Mouse (Mus musculus) kidney, adult 11 months (tissue): ENCODE measurements around the gene Wfdc9.
A peak's percentile ranks its signal among the peaks of the same experiment; 100 is the strongest.

Experiments used
- DNase-seq: peaks from one replicate; pipeline ENCODE4 v3.0.0; 2022

The Wfdc9 gene

DNA sequence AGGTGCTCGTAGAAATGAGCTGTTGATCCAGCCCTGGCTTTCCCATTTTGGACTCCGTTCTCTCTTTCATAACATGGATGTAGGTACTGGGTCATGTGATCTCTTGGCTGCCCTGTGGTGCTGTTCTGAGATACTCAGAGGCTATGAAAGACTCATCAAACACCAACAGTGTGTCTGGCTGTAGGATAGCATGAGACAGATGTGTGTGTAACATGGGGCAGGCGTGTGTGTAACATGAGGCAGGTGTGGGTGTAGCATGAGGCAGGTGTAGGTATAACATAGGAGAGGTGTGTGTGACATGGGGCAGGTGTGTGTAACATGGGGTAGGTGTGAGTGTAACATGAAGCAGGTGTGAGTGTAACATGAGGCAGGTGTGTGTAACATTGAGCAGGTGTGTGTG, 41.0 kb downstream of the Wfdc9 start:
- DNase-seq = no peak

DNA sequence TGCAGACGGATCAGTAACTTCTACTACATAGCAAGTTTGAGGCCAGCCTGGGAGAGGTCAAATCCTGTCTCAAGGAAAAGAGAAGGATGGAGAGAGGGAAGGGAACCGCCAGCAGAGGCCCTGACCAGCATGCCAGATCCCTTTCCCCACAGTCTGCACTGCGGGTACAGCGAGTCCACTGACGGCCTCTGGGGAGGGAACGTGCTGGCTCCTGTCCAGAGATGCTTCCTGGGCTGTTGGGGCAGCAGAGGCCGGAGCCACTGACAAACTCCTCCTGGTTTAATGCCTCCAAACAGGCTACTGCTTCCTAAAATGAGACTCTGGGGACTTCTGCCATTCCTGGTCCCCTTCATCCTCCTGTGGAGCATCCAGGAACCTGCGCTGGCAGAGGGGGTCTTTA, 42.9 kb downstream of the Wfdc9 start, which contains the start of the genes Wfdc6b and Wfdc8:
Gene Wfdc6b, plus strand, starts transcription at position 52 of the 400 bp plus-strand sequence.
Gene Wfdc8, minus strand, starts transcription at position 156 of the 400 bp plus-strand sequence.
- peak; percentile 7 for DNase-seq

DNA sequence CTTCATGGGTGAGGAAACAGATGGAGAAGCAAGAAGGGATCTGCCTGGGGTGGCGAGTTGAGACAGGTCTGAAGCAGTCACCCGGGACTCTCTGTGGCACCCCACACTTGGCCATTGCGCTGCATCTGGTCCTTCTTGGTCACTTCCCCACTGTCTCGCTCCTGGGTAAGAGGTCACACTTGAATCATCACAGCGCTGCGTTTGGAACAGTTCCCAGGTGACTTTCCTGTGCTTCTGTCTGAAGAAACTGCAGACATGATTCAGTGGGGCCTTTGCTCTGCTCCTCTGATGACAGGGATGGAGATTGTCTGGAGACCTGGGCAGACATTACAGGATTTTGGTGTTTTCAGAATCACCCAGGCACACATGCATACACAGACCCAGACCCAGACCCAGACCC, 47.6 kb downstream of the Wfdc9 start:
- DNase-seq = no peak

DNA sequence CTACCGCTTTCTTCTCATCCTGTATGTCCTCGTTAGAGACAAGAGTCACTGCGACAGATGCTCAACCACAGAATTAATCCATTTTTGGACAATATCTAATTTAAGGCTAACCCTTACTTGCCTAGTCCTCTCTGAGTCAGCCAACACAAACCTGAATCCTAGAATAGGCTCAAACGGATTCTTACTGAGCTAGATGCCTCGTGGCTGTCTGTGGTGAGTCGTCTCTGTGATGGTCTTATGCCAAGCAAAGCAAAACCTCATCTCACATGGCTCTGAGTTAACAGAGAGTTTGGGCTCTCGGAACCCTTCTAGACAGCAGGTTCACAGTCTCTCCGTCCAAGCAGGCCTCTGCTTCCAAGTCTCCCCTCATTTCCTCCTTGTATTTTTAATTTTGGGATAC, 52.0 kb downstream of the Wfdc9 start:
- DNase-seq = no peak

DNA sequence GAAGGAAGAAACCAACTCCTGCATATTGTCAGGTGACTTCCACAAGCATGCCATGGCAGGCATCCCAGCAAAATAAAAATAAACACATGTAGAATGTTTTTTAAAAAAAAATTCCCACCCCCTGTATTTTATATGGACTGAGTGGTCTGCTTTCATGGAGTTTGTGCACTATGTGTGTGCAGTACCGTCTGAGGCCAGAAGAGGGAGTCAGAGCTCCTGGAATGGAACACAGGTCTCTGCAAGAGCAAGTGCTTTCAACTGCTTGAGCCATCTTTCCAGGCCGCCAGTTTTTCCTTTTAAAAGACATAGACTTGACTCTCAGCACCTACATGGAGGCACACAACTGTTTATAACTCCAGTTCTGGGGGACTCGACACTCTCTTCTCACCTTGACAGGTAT, 52.9 kb downstream of the Wfdc9 start:
- DNase-seq = no peak

DNA sequence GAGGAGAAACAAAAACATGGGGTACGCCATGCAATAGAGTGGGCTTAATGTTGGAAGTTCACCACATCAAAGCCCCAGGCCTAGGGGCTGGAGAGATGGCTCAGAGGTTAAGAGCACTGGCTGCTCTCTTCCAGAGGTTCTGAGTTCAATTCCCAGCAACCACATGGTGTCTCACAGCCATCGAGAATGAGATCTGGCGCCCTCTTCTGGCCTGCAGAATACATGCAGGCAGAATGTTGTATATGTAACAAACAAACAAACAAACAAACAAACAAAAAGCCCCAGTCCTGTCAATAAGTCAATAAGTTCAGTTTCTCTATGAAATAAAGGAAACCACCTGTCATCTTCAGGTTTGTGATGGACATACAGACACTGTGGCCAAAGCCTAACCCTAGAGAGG, 56.2 kb downstream of the Wfdc9 start:
- DNase-seq = no peak
